Mouse (Mus musculus) kidney, postnatal 0 days (tissue): Measurements from ENCODE around the gene Gm20388. TPM values are rescaled to one million over a fixed set of nuclear protein-coding genes. Genes with fewer than 3 reads are reported as not detected.

ENCODE experiments used
- ATAC-seq: fragments of 200-750 bp; cut with Nextera tagmentation; replicated peaks from 2 replicates; pipeline ENCODE4 v1.8.0; 2017; ENCODE audit warnings: low read depth, moderate number of reproducible peaks, moderate TSS enrichment, moderate library complexity; ENCODE audit not compliant: low FRiP score
- DNase-seq: peaks from one replicate; pipeline ENCODE4 v3.0.0-alpha.2; 2016; ENCODE audit warnings: low spot score
- H3K27ac ChIP-seq: fragments of 300-500 bp; sonication (generic); 2 replicates; pipeline ENCODE4 v1.5.1; 2014; ENCODE audit warnings: mild to moderate bottlenecking
- H3K27me3 ChIP-seq: fragments of 300-500 bp; sonication (generic); 2 replicates; pipeline ENCODE4 v1.6.1; 2014; ENCODE audit warnings: low read length, mixed read lengths; ENCODE audit not compliant: insufficient read depth
- H3K36me3 ChIP-seq: fragments of 300-500 bp; sonication (generic); 2 replicates; pipeline ENCODE4 v1.6.1; 2014; ENCODE audit warnings: low read length, mixed read lengths; ENCODE audit not compliant: insufficient read depth
- H3K4me1 ChIP-seq: fragments of 300-500 bp; sonication (generic); replicated peaks from 2 replicates; pipeline ENCODE4 v1.6.1; 2014; ENCODE audit warnings: antibody characterized with exemption, low read length, mixed read lengths; ENCODE audit not compliant: insufficient read depth
- H3K4me2 ChIP-seq: fragments of 300-500 bp; sonication (generic); 2 replicates; pipeline ENCODE4 v1.6.1; 2014; ENCODE audit warnings: mild to moderate bottlenecking, low read length, moderate library complexity, mixed read lengths
- H3K4me3 ChIP-seq: fragments of 300-500 bp; sonication (generic); replicated peaks from 2 replicates; pipeline ENCODE4 v1.5.1; 2014; ENCODE audit warnings: low read depth, low read length
- H3K9ac ChIP-seq: fragments of 300-500 bp; sonication (generic); 2 replicates; pipeline ENCODE4 v1.6.1; 2014; ENCODE audit warnings: low read depth, low read length
- H3K9me3 ChIP-seq: fragments of 300-500 bp; sonication (generic); replicated peaks from 2 replicates; pipeline ENCODE4 v1.6.1; 2016; ENCODE audit warnings: low read length, inconsistent platforms, mixed read lengths
- CTCF ChIP-seq: IDR thresholded peaks from 2 replicates; pipeline ENCODE4 v1.5.1; 2016; ENCODE audit warnings: antibody characterized with exemption, low read depth, mild to moderate bottlenecking, moderate library complexity
- WGBS: fragments of 180-500 bp; shearing (Covaris S2); extraction: QIAGEN DNeasy Blood & Tissue Kit; methylation state at CpG from one replicate; pipeline ENCODE4 v1.1.7; 2014; 5-methylcytosine and 5-hydroxymethylcytosine counted together
- polyA plus RNA-seq: library from polyadenylated mRNA; unstranded; fragments of >200 nt; fragmentation: Nextera tagmentation; extraction: Ambion mirVana; gene quantifications from 2 replicates; pipeline ENCODE4 v1.2.1, GENCODE M21; 2015

Gene Gm20388
- polyA plus RNA-seq, 1 experiment from 2014 or later = not detected

DNA sequence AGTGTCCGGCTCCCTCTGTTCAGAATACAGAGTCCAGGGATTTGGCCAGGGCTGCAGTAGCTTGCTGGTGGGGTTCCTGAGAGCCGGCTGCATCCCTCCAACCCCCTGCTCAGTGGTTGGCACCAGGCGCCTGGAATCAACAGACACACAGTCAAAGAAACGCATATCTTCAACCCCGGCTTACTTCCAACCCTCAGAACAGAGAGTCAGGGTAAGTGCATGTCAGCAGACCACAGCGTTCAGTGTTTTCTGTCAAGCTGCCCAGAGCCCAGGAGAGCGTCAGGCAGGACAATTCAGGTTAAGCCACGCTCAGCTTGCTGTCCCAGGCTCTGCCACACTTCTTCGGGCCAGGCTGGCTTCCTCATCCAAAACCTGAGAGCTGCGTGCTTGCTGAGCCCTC, 1770.8 kb downstream of the Gm20388 start:
- H3K36me3 ChIP-seq = no peaks in the 10 kb centered on the region
- 64% methylated on average over 10 of the region's 10 CpGs for WGBS
- no peak overlapping the region for H3K9ac ChIP-seq
- H3K4me1 ChIP-seq = no peaks in the 10 kb centered on the region
- H3K9me3 ChIP-seq = no peaks in the 10 kb centered on the region
- H3K27me3 ChIP-seq = no peaks in the 10 kb centered on the region
- no peak overlapping the region for H3K4me2 ChIP-seq
- DNase-seq (no peak), ATAC-seq (no peak)
- no peak for TF ChIP-seq CTCF
- no peak overlapping the region for H3K4me3 ChIP-seq
- H3K27ac ChIP-seq = no peak overlapping the region

DNA sequence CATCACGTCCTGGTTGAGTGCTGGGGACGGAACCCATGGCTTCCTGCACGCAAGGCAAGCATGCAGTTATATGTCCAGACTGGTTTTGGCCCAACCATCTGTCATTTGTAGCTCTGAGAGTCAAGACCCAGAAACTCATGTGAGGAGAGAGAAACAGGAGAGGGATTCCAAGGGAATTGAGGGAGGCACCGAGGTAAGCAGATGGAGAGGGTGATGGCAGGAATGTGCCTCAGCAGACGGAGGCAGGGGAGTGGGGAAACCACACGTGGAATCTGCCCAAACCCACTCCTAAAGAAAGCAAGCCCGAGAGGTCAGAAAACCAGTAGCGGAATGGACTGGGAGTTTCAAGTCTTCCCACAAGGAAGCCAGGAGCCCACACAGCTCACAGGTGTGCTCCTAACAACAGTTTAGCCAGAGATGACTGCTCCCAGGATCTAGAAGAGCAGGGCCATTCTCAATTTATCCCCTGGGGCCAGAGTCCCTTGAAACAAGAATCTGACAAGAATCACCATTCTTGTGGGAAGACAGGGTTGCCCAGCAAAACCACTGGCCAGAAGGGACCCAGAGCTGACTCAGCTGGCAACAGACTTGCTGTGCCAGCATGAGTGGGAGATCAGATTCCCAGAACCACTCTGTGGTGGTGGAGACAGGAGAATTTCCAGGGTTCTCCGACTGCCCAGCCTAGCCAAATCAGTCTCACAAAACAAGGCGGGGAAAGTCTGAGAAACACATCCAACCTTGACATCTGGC, 1772.6 kb downstream of the Gm20388 start:
- TF ChIP-seq CTCF = no peak
- WGBS = 61% methylated on average over 10 of the region's 10 CpGs
- Histone ChIP-seq H3K9me3 (no peaks in the 10 kb centered on the region), H3K4me3 (no peak overlapping the region), H3K27me3 (no peaks in the 10 kb centered on the region), H3K36me3 (no peaks in the 10 kb centered on the region), H3K9ac (no peak overlapping the region), H3K4me1 (no peaks in the 10 kb centered on the region), H3K27ac (no peak overlapping the region), H3K4me2 (no peak overlapping the region)
- DNase-seq (no peak), ATAC-seq (no peak)

DNA sequence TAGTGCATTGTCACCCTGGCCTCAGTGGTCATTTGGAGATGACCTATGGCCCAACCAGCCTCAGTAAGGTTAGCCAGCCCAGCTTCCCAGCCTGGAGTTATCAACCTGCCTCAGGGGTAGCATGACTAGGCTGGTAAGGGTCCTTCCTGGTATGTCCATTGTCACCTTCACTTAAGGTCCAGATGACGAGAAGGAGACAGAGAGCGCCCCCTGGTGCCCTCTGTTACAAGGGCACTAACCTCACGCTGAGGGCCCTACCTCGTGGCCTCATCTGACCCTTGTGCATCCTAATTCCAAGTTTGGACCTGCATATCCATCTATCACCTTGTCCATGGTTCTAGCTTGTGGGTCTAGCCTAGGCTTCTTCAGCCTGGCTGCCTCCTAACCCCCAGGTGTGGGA, 1774.8 kb downstream of the Gm20388 start:
- peak; percentile 49 for DNase-seq
- H3K9me3 ChIP-seq = no peaks in the 10 kb centered on the region
- H3K36me3 ChIP-seq = no peaks in the 10 kb centered on the region
- H3K9ac ChIP-seq = no peak overlapping the region
- H3K4me3 ChIP-seq = no peak overlapping the region
- no peaks in the 10 kb centered on the region for H3K27me3 ChIP-seq
- peak; percentile 78 for TF ChIP-seq CTCF
- no peaks in the 10 kb centered on the region for H3K4me1 ChIP-seq
- 12% methylated on average over 4 of the region's 4 CpGs for WGBS
- no peak overlapping the region for H3K4me2 ChIP-seq
- no peak overlapping the region for H3K27ac ChIP-seq
- ATAC-seq = 0 out of 2 replicates have a peak, but pooled peaks have one; percentile 8

DNA sequence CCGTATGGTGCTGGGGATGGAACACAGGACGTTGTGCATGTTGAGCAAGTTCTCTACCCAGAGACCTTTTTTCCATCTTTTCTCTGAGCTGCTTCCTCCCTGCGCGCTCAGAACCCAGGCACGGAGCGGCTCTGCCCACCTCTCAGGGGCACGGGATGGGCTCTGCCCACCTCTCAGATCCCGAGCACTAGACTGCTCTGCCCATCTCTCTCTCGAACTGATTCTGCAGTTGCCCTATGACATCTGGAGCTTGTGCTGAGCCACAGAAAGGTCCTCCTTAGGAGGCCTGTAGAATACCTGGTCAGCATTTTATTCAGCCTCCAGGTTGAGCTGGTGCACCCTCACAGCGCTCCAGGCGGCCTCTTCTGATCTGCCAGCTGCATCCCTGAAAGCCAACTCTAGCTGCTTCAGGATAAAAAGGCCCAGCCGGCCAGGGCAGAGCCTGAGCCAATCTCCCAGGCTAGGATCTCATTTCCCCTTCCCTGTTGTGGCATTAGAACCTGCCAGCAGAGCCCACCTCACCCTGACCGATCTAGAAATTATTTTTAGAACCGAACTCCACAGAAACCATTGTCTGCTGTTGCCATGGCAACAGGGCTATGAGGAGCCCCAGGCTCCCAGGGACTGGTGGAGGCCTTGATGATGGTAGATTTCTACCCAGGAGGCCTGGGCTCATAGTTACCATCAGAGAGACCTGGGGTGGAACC, 1777.0 kb downstream of the Gm20388 start:
- WGBS = 56% methylated on average over 14 of the region's 14 CpGs
- no peak for TF ChIP-seq CTCF
- Histone ChIP-seq H3K4me3 (no peak overlapping the region), H3K9me3 (no peaks in the 10 kb centered on the region), H3K36me3 (no peaks in the 10 kb centered on the region), H3K4me1 (no peaks in the 10 kb centered on the region), H3K27me3 (no peaks in the 10 kb centered on the region), H3K9ac (no peak overlapping the region), H3K27ac (no peak overlapping the region), H3K4me2 (no peak overlapping the region)
- DNase-seq (peak; percentile 35), ATAC-seq (no peak)

DNA sequence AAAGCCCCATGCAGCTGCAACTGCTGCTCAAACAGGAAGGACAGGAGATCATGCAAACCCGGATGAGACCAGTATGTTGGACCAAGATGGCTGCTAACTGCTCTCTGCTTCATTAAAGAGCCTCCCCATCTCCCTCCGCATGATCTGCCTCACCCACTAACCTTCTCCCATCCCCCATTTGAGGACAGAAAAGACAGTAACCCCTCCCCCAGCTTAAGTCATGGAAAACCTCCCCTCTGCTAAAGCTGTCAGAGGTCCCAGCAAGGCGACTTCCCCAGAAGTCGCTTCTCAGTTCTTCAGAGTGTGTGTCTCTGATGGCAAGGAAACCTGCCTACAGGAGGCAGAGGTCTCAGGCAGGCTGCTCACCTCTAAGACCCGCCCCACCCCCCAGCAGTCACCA, 1777.9 kb downstream of the Gm20388 start:
- Histone ChIP-seq H3K36me3 (no peaks in the 10 kb centered on the region), H3K4me2 (no peak overlapping the region), H3K27ac (no peak overlapping the region), H3K9ac (no peak overlapping the region), H3K27me3 (no peaks in the 10 kb centered on the region), H3K4me3 (no peak overlapping the region), H3K4me1 (no peaks in the 10 kb centered on the region), H3K9me3 (no peaks in the 10 kb centered on the region)
- ATAC-seq (no peak), DNase-seq (no peak)
- WGBS = 45% methylated on average over 5 of the region's 5 CpGs
- TF ChIP-seq CTCF = no peak

DNA sequence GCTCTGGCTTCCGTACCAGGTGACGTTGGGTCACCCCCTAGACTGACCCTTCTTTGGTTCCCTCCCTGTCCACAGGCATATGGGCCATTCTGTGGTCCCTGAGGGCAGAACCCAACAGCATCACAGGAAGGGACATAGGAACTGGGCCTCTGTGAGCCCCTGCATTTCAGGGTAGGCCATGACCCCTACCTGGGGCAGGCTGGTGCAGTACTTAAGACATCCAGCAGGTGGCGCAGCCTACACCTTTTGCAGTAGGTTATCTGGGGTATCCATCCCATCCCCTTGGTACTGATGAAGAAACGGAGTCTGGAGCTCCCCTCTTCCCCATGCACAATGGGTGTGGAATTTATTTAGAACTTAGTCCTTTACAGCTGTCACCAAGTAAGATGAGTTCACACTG, 1783.8 kb downstream of the Gm20388 start:
- H3K27ac ChIP-seq = no peak overlapping the region
- H3K9me3 ChIP-seq = no peaks in the 10 kb centered on the region
- peaks cover 5% of the 10 kb centered on the region for H3K4me1 ChIP-seq
- no peaks in the 10 kb centered on the region for H3K36me3 ChIP-seq
- H3K27me3 ChIP-seq = no peaks in the 10 kb centered on the region
- TF ChIP-seq CTCF = peak; percentile 81
- H3K9ac ChIP-seq = no peak overlapping the region
- no peak overlapping the region for H3K4me3 ChIP-seq
- no peak for DNase-seq
- no peak for ATAC-seq
- WGBS = 50% methylated on average over 4 of the region's 4 CpGs
- no peak overlapping the region for H3K4me2 ChIP-seq
